Mouse (Mus musculus) gastrocnemius, adult 18-20 months (tissue): ENCODE measurements around the gene Matn1. TPM values are rescaled to one million over a fixed set of nuclear protein-coding genes. Genes with fewer than 3 reads are reported as not detected.

Experiments
- DNase-seq: peaks from one replicate; pipeline ENCODE4 v3.0.0; 2021; ENCODE audit warnings: low spot score
- total RNA-seq, 2 experiments: library from RNA; stranded (reverse); gene quantifications; 2 replicates each; pipeline ENCODE4 v1.2.3; 2021

Matn1 gene
- total RNA-seq, 2 experiments from 2014 or later, result not detected

- DNase-seq, result no peak
Observed at GRCm38 (mm10) chr4:130917564-130917963, 26.6 kb upstream of the Matn1 start.

GRCm38 (mm10) chr4:130918805-130919749 lies 25.1 kb upstream of the Matn1 start:
- DNase-seq, result peak; percentile 36

- no peak for DNase-seq
Observed at GRCm38 (mm10) chr4:130919750-130920356, 24.3 kb upstream of the Matn1 start.

- no peak for DNase-seq
Observed at GRCm38 (mm10) chr4:130920951-130921693, 23.1 kb upstream of the Matn1 start.

GRCm38 (mm10) chr4:130921986-130922385 lies 22.2 kb upstream of the Matn1 start:
- no peak for DNase-seq

- no peak for DNase-seq
Observed at GRCm38 (mm10) chr4:130926274-130926673, 17.9 kb upstream of the Matn1 start.

GRCm38 (mm10) chr4:130927821-130928220 lies 16.4 kb upstream of the Matn1 start:
- no peak for DNase-seq

GRCm38 (mm10) chr4:130942644-130943043 lies 1.5 kb upstream of the Matn1 start:
- no peak for DNase-seq

- no peak for DNase-seq
Observed at GRCm38 (mm10) chr4:130944779-130945178, 594 bp downstream of the Matn1 start.

- DNase-seq, result no peak
Observed at GRCm38 (mm10) chr4:130947094-130947647, 3.0 kb downstream of the Matn1 start.

- DNase-seq, result no peak
Observed at GRCm38 (mm10) chr4:130949821-130950384, 5.7 kb downstream of the Matn1 start.

- no peak for DNase-seq
Observed at GRCm38 (mm10) chr4:130952531-130952930, 8.3 kb downstream of the Matn1 start.

- DNase-seq, result no peak
Observed at GRCm38 (mm10) chr4:130957156-130957555, 13.0 kb downstream of the Matn1 start.

- no peak for DNase-seq
Observed at GRCm38 (mm10) chr4:130958812-130959211, 14.6 kb downstream of the Matn1 start.

- DNase-seq, result no peak
Observed at GRCm38 (mm10) chr4:130959678-130960077, 15.5 kb downstream of the Matn1 start.

GRCm38 (mm10) chr4:130960118-130960734 lies 16.0 kb downstream of the Matn1 start:
- DNase-seq, result peak; percentile 77

GRCm38 (mm10) chr4:130971278-130971677 lies 27.1 kb downstream of the Matn1 start:
- DNase-seq, result no peak

- DNase-seq, result no peak
Observed at GRCm38 (mm10) chr4:130972421-130972829, 28.2 kb downstream of the Matn1 start.

- no peak for DNase-seq
Observed at GRCm38 (mm10) chr4:130973332-130974263, 29.4 kb downstream of the Matn1 start.

GRCm38 (mm10) chr4:130978981-130979380 lies 34.8 kb downstream of the Matn1 start:
- DNase-seq, result peak; percentile 5
